Mouse (Mus musculus) brain, embryonic 14.5 days (tissue): ENCODE data around the gene Pak1.

Source experiments
- CTCF ChIP-seq: fragments of 200-500 bp; IDR thresholded peaks from 2 replicates; pipeline ENCODE4 v1.5.1; 2012; ENCODE audit warnings: inconsistent platforms, mild to moderate bottlenecking, moderate library complexity, borderline replicate concordance; ENCODE audit not compliant: insufficient read depth, insufficient read length; ENCODE audit errors: extremely low read depth
- POLR2A ChIP-seq: fragments of 200-500 bp; IDR thresholded peaks from 2 replicates; pipeline ENCODE4 v1.6.1; 2012; ENCODE audit warnings: mild to moderate bottlenecking, inconsistent platforms, borderline replicate concordance; ENCODE audit not compliant: poor library complexity, insufficient read depth, insufficient read length, severe bottlenecking; ENCODE audit errors: extremely low read depth

GRCm38 (mm10) chr7:97747176-97747707 is 41.1 kb upstream of the Pak1 start:
- TF ChIP-seq CTCF (no peak), POLR2A (no peak)
